Mouse (Mus musculus) forebrain, embryonic 10.5 days (tissue): ENCODE measurements around the gene Kit. TPM values are rescaled to one million over a fixed set of nuclear protein-coding genes. Genes with fewer than 3 reads are reported as not detected.

Experiments used
- DNase-seq: peaks from one replicate; pipeline ENCODE4 v3.0.0-alpha.2; 2017; ENCODE audit warnings: low spot score; ENCODE audit errors: extremely low spot score
- H3K27ac ChIP-seq: fragments of 300-500 bp; sonication (generic); 2 replicates; pipeline ENCODE4 v1.5.1; 2016; ENCODE audit warnings: mild to moderate bottlenecking
- H3K27me3 ChIP-seq: fragments of 300-500 bp; sonication (generic); 2 replicates; pipeline ENCODE4 v1.6.1; 2016; ENCODE audit warnings: mild to moderate bottlenecking; ENCODE audit not compliant: poor library complexity, severe bottlenecking
- H3K36me3 ChIP-seq: fragments of 300-500 bp; sonication (generic); replicated peaks from 2 replicates; pipeline ENCODE4 v1.6.1; 2016; ENCODE audit warnings: mild to moderate bottlenecking, moderate library complexity
- H3K4me1 ChIP-seq: fragments of 300-500 bp; sonication (generic); 2 replicates; pipeline ENCODE4 v1.6.1; 2016
- H3K4me3 ChIP-seq: fragments of 300-500 bp; sonication (generic); 2 replicates; pipeline ENCODE4 v1.5.1; 2016; ENCODE audit warnings: mild to moderate bottlenecking, moderate library complexity
- H3K9me3 ChIP-seq: fragments of 300-500 bp; sonication (generic); 2 replicates; pipeline ENCODE4 v1.6.1; 2016; ENCODE audit warnings: mild to moderate bottlenecking, moderate library complexity
- WGBS: fragments of 180-500 bp; shearing (Covaris S2); methylation state at CpG from one replicate; pipeline ENCODE4 v1.1.7; 2016; 5-methylcytosine and 5-hydroxymethylcytosine counted together
- polyA plus RNA-seq: library from polyadenylated mRNA; unstranded; fragments of >200 nt; fragmentation: Nextera tagmentation; extraction: Ambion mirVana; gene quantifications from 2 replicates; pipeline ENCODE4 v1.2.1, GENCODE M21; 2016

Kit gene
- polyA plus RNA-seq: 20.5 and 20.6 TPM in 2 replicates

DNA sequence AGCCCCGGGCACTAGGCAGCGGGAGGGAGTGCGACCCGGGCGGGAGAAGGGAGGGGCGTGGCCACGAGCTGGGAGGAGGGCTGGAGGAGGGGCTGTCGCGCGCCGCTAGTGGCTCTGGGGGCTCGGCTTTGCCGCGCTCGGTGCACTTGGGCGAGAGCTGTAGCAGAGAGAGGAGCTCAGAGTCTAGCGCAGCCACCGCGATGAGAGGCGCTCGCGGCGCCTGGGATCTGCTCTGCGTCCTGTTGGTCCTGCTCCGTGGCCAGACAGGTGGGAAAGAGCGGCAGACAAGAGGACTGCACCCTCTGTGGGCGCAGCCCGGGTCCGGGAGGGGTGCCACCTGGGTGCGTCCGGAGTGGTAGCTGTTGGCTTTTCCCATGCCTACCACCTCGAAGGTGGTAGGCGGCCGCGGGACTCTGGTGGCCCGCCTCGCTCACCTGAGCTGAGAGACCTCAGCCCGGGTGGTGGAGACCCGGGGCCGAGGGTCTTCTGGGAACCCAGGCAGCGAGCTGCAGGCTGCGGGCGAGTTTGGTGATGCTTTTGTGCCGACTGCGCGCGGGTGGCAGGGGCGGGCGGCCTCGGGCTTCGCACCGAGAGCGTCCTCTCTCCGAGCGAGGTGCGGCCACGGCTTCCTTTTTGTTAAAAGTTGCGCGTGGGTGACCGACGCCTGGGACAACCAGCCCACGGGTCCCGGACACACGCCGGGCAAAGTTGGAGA is at the start of gene Kit:
Kit (plus strand) TSS at position 65 of the 715 bp plus-strand sequence.
- Histone ChIP-seq H3K36me3 (no peaks in the 10 kb centered on the region), H3K4me1 (peaks cover 54% of the 10 kb centered on the region), H3K9me3 (no peaks in the 10 kb centered on the region), H3K27ac (peak within 1 kb of the TSS; percentile 89), H3K27me3 (peaks cover 70% of the 10 kb centered on the region), H3K4me3 (peak within 1 kb of the TSS; percentile 62)
- peak; percentile 88 for DNase-seq
- under 1% methylated on average over 65 of the region's 65 CpGs for WGBS

DNA sequence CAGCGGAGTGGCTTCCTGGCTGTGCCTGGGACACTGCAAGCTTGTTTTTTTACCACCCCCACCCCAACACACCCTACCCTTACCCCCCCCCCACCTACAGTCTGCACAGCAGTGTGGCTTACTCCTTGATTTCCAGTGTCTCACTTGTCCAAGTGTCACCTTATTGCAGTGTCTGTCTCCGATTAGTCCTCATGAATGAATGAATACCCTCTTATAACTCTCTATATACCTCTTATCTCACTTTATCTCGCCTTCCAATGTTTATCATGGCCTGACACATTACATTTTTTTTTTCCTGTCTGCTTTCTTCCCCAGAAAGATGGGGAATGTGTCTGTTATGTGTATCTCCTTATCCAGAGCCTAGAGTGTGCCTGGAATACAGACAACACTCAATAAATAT is 38.6 kb upstream of the Kit start:
- no peak overlapping the region for H3K27ac ChIP-seq
- WGBS: 89% methylated on average over 3 of the region's 3 CpGs

DNA sequence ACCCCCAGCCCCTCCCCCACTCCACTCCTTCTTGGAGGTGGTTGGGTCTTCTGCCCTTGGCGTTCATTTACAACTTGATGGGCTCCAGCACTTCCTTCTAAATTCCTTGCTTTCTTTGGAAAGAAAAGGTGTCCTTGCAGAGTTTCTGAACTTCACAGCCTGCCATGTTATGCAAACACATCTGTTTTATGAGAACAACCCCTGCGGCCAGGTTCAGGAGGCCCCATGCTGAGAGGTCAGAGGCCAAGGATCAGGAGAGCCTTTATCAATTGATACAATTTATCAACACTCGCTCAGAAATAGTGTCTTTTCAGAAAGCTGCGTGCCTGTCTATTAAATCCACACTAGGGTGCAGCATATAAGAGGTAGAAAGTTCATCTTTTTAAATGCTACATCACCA is 37.0 kb upstream of the Kit start:
- Histone ChIP-seq H3K27ac (no peak overlapping the region), H3K27me3 (no peaks in the 10 kb centered on the region), H3K9me3 (no peaks in the 10 kb centered on the region), H3K4me1 (peaks cover 13% of the 10 kb centered on the region), H3K36me3 (no peaks in the 10 kb centered on the region), H3K4me3 (no peak overlapping the region)
- 25% methylated on average over 4 of the region's 4 CpGs for whole genome bisulfite sequencing
- no peak for DNase-seq

More for the DNA sequence above, 38.6 kb upstream of the Kit start:
- no peak for DNase-seq
- Histone ChIP-seq H3K9me3 (no peaks in the 10 kb centered on the region), H3K36me3 (no peaks in the 10 kb centered on the region), H3K4me3 (no peak overlapping the region), H3K4me1 (peaks cover 13% of the 10 kb centered on the region), H3K27me3 (no peaks in the 10 kb centered on the region)

DNA sequence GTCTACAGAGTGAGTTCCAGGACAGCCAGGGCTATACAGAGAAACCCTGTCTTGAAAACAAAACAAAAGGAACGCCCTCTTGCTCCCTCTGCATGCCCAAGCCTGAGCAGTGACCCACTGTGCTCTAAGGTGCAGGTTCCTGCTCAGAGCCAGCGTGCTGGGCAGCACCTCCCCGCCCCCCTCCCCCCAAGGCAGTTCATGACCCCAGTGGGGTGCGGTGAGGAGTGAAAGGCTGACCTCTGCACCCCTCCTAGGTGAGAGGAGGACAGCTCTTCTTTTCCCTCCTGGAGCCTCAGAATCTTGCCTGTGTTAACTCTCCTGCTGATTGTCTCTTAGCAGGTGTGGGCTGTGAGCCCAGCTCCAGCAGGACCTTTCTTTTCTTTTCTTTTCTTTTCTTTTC is 36.3 kb upstream of the Kit start:
- 24% methylated on average over 4 of the region's 4 CpGs for WGBS
- no peak for DNase-seq
- no peaks in the 10 kb centered on the region for H3K36me3 ChIP-seq
- H3K27ac ChIP-seq: no peak overlapping the region
- H3K27me3 ChIP-seq: no peaks in the 10 kb centered on the region
- no peak overlapping the region for H3K4me3 ChIP-seq
- peaks cover 13% of the 10 kb centered on the region for H3K4me1 ChIP-seq
- no peaks in the 10 kb centered on the region for H3K9me3 ChIP-seq

DNA sequence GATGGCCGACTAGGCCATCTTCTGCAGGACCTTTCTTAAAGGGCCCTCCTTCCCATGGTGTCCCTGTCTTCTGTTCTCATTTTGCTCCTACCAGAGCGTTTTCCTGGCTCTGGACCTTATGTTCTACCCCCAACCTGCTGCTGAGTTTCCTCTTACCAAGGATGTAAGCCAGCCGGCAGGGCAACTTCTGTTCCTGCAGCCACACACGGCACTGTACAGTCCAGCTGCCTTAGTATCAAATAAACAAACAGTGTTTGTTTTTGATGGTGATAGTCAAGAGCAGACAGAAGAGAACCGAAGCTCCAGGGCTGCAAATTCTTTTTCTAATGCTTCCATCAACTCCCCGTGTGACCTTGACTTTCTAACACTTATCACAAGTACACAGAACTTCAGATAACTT is 35.6 kb upstream of the Kit start:
- Histone ChIP-seq H3K36me3 (no peaks in the 10 kb centered on the region), H3K27me3 (no peaks in the 10 kb centered on the region), H3K4me3 (no peak overlapping the region), H3K27ac (no peak overlapping the region), H3K4me1 (peaks cover 13% of the 10 kb centered on the region), H3K9me3 (no peaks in the 10 kb centered on the region)
- no peak for DNase-seq
- WGBS: 57% methylated on average over 6 of the region's 6 CpGs

DNA sequence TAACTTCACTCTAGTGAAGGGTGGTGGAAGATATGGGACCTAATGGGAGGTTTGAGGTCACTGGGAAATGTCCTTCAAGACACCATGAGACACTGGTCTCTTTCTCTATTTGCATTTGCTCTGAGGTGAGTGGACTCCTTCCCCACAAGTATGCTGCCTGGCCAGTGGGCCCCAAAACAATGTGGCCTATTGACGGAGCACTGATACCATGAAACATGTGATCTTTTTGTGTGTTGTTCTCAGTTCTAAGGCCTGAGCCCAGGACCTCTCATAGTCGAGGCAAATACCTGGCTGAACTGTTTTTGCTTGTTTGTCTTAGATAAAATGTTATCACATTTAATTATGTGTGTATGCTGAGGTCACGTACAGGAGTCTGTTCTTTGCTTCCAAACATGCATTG is 31.0 kb upstream of the Kit start:
- Histone ChIP-seq H3K27me3 (no peaks in the 10 kb centered on the region), H3K4me1 (no peaks in the 10 kb centered on the region), H3K9me3 (no peaks in the 10 kb centered on the region), H3K27ac (no peak overlapping the region), H3K4me3 (no peak overlapping the region), H3K36me3 (no peaks in the 10 kb centered on the region)
- WGBS: 85% methylated on average over 3 of the region's 3 CpGs
- DNase-seq: no peak

DNA sequence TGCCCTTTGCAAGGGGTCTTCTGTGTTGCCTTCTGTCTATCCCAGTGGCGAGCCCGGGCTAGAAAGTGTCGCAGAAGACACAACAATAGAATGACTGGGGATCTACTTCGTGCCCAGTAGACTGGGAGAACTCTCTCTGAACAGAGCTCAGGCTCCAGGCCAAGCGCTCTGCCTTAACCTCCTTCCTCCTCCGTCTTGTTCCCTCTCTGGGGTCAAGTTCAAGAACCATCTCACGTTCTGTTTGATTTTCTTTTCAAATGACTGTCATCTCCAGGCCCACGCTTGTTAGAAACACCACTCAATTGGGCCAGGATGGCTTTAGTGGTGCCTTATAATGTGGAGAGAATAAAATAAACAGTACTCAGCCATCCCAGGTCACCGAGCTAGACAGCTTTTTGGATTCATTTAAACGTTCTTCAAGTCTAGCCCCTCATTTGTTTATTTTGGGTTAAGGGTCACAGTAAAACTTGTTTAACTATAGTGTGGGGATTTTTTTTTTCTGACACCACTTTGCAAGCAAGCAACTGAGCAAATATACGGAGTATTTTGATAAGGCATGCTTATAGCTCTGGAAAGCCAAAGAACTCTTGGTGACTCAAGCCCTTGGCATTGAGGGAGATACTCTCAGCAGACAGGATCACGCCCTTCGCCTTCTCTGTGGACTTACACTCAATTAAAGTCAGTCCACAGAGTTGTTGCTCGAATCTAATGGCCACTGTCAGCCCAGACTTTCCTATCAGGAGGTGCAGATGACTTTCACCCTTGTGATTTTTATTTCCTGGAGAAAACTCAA is 30.0 kb upstream of the Kit start:
- 83% methylated on average over 14 of the region's 14 CpGs for WGBS
- no peak for DNase-seq
- Histone ChIP-seq H3K27me3 (no peaks in the 10 kb centered on the region), H3K9me3 (no peaks in the 10 kb centered on the region), H3K4me3 (no peak overlapping the region), H3K4me1 (no peaks in the 10 kb centered on the region), H3K27ac (no peak overlapping the region), H3K36me3 (no peaks in the 10 kb centered on the region)

DNA sequence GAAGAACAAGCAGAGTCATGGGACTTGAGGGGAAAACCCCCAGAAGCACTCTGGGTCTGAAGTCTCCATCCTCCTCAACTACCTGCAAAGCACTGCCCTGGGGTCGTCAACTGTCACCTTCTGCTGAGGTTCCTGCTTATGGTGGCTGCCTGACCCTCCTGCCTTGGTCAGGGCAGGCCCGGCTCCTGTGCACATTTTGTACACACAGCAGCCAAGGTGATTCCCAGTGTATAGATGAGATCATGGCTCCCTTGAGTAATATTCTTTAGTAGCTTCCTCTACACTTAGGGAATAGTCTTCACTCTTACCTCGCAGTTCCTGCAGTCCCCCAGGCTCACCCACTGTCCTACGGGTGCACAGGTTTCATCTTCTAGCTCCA is 29.5 kb upstream of the Kit start:
- no peaks in the 10 kb centered on the region for H3K9me3 ChIP-seq
- 88% methylated on average over 4 of the region's 4 CpGs for WGBS
- H3K27me3 ChIP-seq: no peaks in the 10 kb centered on the region
- no peak overlapping the region for H3K27ac ChIP-seq
- no peaks in the 10 kb centered on the region for H3K36me3 ChIP-seq
- DNase-seq: no peak
- H3K4me3 ChIP-seq: no peak overlapping the region
- no peaks in the 10 kb centered on the region for H3K4me1 ChIP-seq

DNA sequence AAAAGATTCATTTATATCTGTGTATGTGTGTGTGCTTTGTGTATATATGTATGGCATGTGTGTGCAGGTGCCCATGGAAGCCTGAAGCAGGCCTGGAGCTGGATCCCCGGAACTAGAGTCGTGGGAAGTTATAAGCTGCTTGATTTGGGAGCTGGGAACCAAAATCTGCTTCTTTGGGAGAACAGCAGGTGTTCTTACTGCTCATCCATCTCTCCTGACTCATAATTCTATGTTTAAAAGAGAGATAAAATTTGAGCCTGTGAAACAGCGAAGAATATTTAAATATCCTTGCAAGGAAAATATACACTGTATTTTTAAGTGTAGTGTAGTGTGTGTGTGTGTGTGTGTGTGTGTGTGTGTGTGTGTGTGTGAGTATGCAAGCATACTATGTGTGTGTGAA is 21.7 kb upstream of the Kit start:
- WGBS: 92% methylated on average over 3 of the region's 3 CpGs
- H3K36me3 ChIP-seq: no peaks in the 10 kb centered on the region
- no peaks in the 10 kb centered on the region for H3K4me1 ChIP-seq
- no peak for DNase-seq
- no peaks in the 10 kb centered on the region for H3K27me3 ChIP-seq
- peaks cover 4% of the 10 kb centered on the region; the same call in 1 of the 2 replicates for H3K9me3 ChIP-seq
- no peak overlapping the region for H3K27ac ChIP-seq
- no peak overlapping the region for H3K4me3 ChIP-seq

DNA sequence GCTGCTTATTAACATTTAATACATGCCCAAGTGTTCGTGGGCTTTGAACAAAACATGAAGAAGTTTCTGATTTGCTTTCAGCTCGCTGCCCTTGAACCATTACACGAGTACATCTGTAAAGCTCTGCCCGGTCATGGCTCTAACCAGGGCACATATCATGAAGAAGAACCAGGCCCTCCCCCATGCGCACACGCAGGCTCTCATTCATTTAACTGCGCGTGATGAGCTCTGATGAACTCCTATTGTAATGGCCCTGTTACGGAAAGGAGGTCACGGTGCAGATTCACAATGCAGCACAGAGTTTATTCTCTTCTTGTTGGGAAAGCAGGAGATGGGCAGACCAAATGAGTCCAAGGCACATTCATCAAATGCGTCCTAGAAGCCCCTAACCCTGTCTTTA is 17.1 kb upstream of the Kit start:
- no peaks in the 10 kb centered on the region for H3K36me3 ChIP-seq
- no peak overlapping the region for H3K4me3 ChIP-seq
- H3K27ac ChIP-seq: no peak overlapping the region
- H3K4me1 ChIP-seq: no peaks in the 10 kb centered on the region
- DNase-seq: no peak
- H3K27me3 ChIP-seq: no peaks in the 10 kb centered on the region
- no peaks in the 10 kb centered on the region; the same call in 1 of the 2 replicates for H3K9me3 ChIP-seq
- WGBS: 89% methylated on average over 11 of the region's 11 CpGs

DNA sequence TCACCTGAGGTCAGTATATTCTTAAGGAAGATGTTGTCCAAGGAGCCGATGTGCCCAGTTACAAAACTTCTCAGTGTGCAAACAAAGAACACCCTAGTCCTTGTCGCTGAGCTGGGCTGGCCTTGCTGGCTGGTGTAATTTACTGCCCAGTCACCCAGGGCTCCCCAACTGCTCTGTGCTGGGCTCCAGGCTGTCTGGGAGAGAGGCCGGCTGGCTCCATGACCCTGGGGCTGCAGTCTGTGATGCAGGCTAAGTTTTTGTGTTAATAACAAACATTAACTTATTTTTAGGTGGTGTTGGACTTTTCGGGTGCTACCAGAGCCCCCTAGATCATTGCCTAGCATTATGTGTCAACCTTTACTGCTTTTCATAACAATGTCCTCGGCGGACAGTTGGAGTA is 15.4 kb upstream of the Kit start:
- peaks cover 1% of the 10 kb centered on the region; the same call in 1 of the 2 replicates for H3K4me1 ChIP-seq
- no peaks in the 10 kb centered on the region for H3K36me3 ChIP-seq
- no peak overlapping the region for H3K4me3 ChIP-seq
- no peak overlapping the region for H3K27ac ChIP-seq
- H3K27me3 ChIP-seq: no peaks in the 10 kb centered on the region
- H3K9me3 ChIP-seq: no peaks in the 10 kb centered on the region
- no peak for DNase-seq
- WGBS: 87% methylated on average over 6 of the region's 6 CpGs

DNA sequence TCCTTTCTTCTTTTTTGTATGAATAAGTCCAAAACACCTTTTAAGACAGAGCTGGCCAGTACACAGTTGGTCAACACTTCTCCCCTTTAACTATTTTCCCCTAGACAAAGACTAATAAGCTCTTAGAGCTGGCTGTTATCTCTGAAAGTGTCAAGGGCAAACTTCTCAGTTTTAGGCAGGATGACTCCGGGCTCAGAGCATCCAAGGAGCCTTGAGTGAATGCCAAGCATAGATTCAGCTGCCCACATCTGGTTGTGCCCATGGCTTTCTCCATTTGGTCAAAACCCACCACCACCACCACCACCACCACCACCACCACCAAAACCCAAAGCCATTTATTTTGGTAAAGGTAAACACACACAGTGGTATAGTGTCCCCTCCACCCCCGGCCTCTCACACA is 13.5 kb upstream of the Kit start:
- 87% methylated on average over 2 of the region's 2 CpGs for WGBS
- H3K27me3 ChIP-seq: no peaks in the 10 kb centered on the region

DNA sequence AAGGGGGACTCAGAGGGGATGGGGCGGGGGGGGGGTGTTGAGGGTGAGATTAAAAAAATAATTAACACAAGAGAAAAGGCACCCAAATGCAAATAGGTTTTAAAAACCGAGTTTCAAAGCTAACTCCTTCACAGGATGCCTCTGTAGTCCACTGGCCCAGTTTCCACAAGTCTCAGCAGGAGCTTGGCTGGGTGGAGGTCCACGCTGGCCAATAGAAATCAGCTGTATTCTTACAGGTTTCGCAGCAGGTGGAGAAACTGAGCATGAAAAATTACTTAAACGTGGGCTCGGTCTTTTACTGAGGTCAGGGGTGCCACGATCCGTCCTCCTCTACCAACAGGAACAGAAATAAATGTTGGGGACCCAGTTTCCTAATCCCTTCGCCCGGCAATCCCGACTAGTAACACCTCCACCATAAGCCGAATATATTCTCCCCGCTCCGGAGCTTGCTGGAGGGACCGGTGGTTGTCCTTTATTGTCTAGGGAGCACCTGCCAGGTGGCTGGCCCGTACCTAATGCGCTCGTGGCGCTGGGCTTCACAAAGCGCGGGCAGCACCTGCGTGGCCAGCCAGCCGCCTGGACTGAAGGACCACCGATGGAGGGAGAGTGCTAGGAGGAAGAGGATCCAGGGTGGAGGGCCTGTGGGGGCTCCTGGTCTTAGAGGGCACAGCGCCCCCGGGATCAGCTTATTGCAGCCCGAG is 415 bp upstream of the Kit start:
- peaks cover 49% of the 10 kb centered on the region for H3K4me1 ChIP-seq
- peaks cover 70% of the 10 kb centered on the region for H3K27me3 ChIP-seq
- peak overlapping the region; percentile 62 for H3K4me3 ChIP-seq
- 3% methylated on average over 27 of the region's 27 CpGs for WGBS
- H3K27ac ChIP-seq: peak overlapping the region; percentile 89
- DNase-seq: peak; percentile 17
- no peaks in the 10 kb centered on the region for H3K9me3 ChIP-seq
- no peaks in the 10 kb centered on the region for H3K36me3 ChIP-seq

More for the DNA sequence above, 13.5 kb upstream of the Kit start:
- Histone ChIP-seq H3K9me3 (no peaks in the 10 kb centered on the region), H3K27ac (no peak overlapping the region), H3K36me3 (no peaks in the 10 kb centered on the region), H3K4me3 (no peak overlapping the region), H3K4me1 (peaks cover 5% of the 10 kb centered on the region; the same call in 1 of the 2 replicates)
- DNase-seq: no peak
